Mouse (Mus musculus) heart, embryonic 12.5 days (tissue): Measurements from ENCODE around the gene Gm20695. TPM values are rescaled to one million over a fixed set of nuclear protein-coding genes. Genes with fewer than 3 reads are reported as not detected.

Experiments
- ATAC-seq: fragments of 200-750 bp; cut with Nextera tagmentation; 2 replicates; pipeline ENCODE4 v1.8.0; 2017; ENCODE audit warnings: moderate TSS enrichment, moderate library complexity; ENCODE audit not compliant: insufficient number of reproducible peaks, low FRiP score
- H3K27ac ChIP-seq: fragments of 300-500 bp; sonication (generic); 2 replicates; pipeline ENCODE4 v1.5.1; 2016; ENCODE audit warnings: mild to moderate bottlenecking, moderate library complexity; ENCODE audit not compliant: poor library complexity, severe bottlenecking
- H3K27me3 ChIP-seq: fragments of 300-500 bp; sonication (generic); replicated peaks from 2 replicates; pipeline ENCODE4 v1.6.1; 2016; ENCODE audit warnings: mild to moderate bottlenecking, moderate library complexity
- H3K36me3 ChIP-seq: fragments of 300-500 bp; sonication (generic); 2 replicates; pipeline ENCODE4 v1.6.1; 2016; ENCODE audit warnings: mild to moderate bottlenecking, moderate library complexity
- H3K4me1 ChIP-seq: fragments of 300-500 bp; sonication (generic); replicated peaks from 2 replicates; pipeline ENCODE4 v1.6.1; 2016; ENCODE audit warnings: mild to moderate bottlenecking
- H3K4me2 ChIP-seq: fragments of 300-500 bp; sonication (generic); 2 replicates; pipeline ENCODE4 v1.6.1; 2016; ENCODE audit warnings: mild to moderate bottlenecking, moderate library complexity
- H3K4me3 ChIP-seq: fragments of 300-500 bp; sonication (generic); 2 replicates; pipeline ENCODE4 v1.5.1; 2016; ENCODE audit warnings: mild to moderate bottlenecking
- H3K9ac ChIP-seq: fragments of 300-500 bp; sonication (generic); 2 replicates; pipeline ENCODE4 v1.6.1; 2016; ENCODE audit warnings: mild to moderate bottlenecking, moderate library complexity
- H3K9me3 ChIP-seq: fragments of 300-500 bp; sonication (generic); replicated peaks from 2 replicates; pipeline ENCODE4 v1.6.1; 2016; ENCODE audit warnings: mild to moderate bottlenecking, moderate library complexity
- WGBS: fragments of 180-500 bp; shearing (Covaris S2); methylation state at CpG from one replicate; pipeline ENCODE4 v1.1.7; 2016; 5-methylcytosine and 5-hydroxymethylcytosine counted together
- polyA plus RNA-seq: library from polyadenylated mRNA; unstranded; fragments of >200 nt; fragmentation: Nextera tagmentation; extraction: Ambion mirVana; gene quantifications from 2 replicates; pipeline ENCODE4 v1.2.1, GENCODE M21; 2016

Gene Gm20695
- polyA plus RNA-seq, 1 experiment from 2014 or later = not detected

DNA sequence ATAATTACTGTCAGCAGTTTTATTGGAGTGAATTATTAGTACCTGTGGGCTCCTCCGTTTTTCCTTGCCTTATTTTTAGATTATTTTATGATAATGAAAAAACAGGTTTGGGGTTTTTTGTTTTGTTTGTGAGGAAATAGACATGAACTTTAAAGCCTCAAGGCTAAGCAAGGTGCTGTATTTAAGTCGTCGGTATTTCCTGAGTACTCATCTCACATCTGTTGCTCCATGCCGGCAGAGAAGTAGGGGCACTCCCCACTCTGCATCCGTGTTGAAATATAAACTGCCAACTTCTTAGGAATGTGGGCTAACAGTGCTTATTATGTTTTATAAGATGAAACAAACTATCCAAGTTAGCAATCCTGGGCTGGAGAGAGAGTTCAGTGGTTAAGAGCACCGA, 11.6 kb downstream of the Gm20695 start:
- Histone ChIP-seq H3K36me3 (peaks cover 68% of the 10 kb centered on the region), H3K9ac (no peak overlapping the region), H3K27ac (no peak overlapping the region), H3K4me2 (no peak overlapping the region), H3K4me3 (no peak overlapping the region), H3K27me3 (no peaks in the 10 kb centered on the region), H3K4me1 (peaks cover 17% of the 10 kb centered on the region), H3K9me3 (no peaks in the 10 kb centered on the region)
- ATAC-seq = no peak
- 79% methylated on average over 6 of the region's 6 CpGs for WGBS

GRCm38 (mm10) chr16:3896553-3896952, 12.1 kb downstream of the Gm20695 start:
- Histone ChIP-seq H3K36me3 (peaks cover 73% of the 10 kb centered on the region), H3K4me2 (no peak overlapping the region), H3K9me3 (no peaks in the 10 kb centered on the region), H3K27me3 (no peaks in the 10 kb centered on the region), H3K27ac (no peak overlapping the region), H3K4me1 (peaks cover 17% of the 10 kb centered on the region), H3K9ac (no peak overlapping the region), H3K4me3 (no peak overlapping the region)
- no peak for ATAC-seq
- 89% methylated on average over 1 of the region's 1 CpGs for WGBS

GRCm38 (mm10) chr16:3907471-3907870, 23.0 kb downstream of the Gm20695 start:
- Histone ChIP-seq H3K4me2 (no peak overlapping the region), H3K9ac (no peak overlapping the region), H3K4me3 (no peak overlapping the region), H3K4me1 (peaks cover 6% of the 10 kb centered on the region), H3K9me3 (no peaks in the 10 kb centered on the region), H3K36me3 (peaks cover 50% of the 10 kb centered on the region), H3K27me3 (no peaks in the 10 kb centered on the region), H3K27ac (no peak overlapping the region)
- WGBS = 65% methylated on average over 2 of the region's 2 CpGs
- no peak for ATAC-seq

DNA sequence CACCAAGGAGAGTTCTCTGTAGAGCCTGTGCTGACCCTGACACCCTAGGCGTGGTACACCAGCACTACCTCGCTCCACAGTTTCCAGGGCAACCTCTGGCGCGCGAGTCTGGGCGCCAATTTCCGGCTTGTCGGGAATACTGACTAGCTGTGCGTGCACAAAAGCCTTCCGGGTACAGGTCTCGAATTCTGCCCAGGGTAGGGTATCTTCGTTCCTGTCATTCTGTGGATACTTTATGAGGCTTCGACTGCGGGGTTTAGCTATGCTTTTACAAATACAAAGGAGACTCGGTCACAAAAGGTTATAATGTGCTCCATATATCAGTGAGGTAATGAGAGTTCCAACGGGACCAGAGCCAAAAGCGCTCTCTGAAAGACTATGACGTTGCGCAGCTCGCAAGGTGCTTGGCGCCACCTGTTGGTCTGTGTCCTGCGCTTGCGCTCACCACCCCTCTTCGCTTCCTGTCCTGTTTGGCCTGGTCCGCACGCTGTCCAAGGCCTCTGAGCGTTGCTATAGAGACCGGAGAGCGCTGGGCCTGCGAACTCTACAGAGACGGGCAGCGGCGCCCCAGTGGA, 24.2 kb downstream of the Gm20695 start, which contains the start of the genes 1700037C18Rik and Cluap1:
TSS of gene 1700037C18Rik (minus strand) at position 153 of the 575 bp plus-strand sequence.
TSS of gene Cluap1 (plus strand) at position 265 of the 575 bp plus-strand sequence.
- peak; percentile 98 for ATAC-seq
- peak within 1 kb of the TSS; percentile 56 for H3K27ac ChIP-seq
- no peaks in the 10 kb centered on the region for H3K27me3 ChIP-seq
- H3K4me1 ChIP-seq = peaks cover 6% of the 10 kb centered on the region
- peak within 1 kb of the TSS; percentile 84 for H3K9ac ChIP-seq
- no peaks in the 10 kb centered on the region for H3K9me3 ChIP-seq
- H3K4me2 ChIP-seq = peak within 1 kb of the TSS; percentile 87
- peak within 1 kb of the TSS; percentile 72 for H3K4me3 ChIP-seq
- H3K36me3 ChIP-seq = peaks cover 53% of the 10 kb centered on the region
- under 1% methylated on average over 33 of the region's 33 CpGs for WGBS

DNA sequence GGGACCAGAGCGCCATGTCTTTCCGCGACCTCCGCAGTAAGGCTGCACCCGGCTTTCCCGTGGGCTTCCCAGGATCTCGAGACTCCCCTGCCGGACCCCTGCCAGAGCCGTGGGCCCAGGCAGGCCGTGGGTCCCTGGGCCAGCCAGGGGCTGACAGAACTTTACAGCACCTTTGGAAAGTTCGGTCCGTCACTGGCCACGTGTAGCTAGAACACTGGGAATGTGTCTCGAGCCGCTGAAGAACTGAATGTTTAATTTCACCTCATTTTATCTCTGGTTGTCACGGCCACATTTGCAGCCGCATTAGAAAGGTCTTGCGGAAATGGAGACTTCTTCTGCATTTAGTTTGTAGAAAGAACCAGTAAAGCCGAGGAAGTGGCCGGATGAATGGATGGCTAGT, 24.7 kb downstream of the Gm20695 start:
- peaks cover 53% of the 10 kb centered on the region for H3K36me3 ChIP-seq
- 10% methylated on average over 20 of the region's 20 CpGs for WGBS

DNA sequence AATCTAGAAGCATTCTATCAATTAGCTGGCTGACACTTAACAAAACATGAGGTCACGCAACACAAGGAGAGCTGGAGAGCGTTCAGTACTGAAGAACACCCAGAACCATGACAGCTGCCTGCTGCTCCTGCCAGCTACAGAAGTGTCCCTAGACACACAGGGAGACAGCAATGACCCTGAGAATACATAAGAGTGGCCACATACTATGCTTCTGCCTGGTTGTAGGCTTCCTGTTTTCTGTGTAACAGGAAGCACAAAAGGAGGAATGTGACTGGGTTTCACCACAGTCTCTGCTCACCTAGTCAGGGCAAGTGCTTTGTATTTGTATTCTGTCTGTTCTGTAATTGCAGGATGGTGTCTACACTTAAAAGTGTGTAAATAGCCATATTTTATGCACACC, 36.3 kb downstream of the Gm20695 start:
- Histone ChIP-seq H3K36me3 (peaks cover 58% of the 10 kb centered on the region), H3K4me2 (no peak overlapping the region), H3K4me1 (no peaks in the 10 kb centered on the region), H3K9ac (no peak overlapping the region), H3K27ac (no peak overlapping the region), H3K4me3 (no peak overlapping the region), H3K9me3 (no peaks in the 10 kb centered on the region), H3K27me3 (no peaks in the 10 kb centered on the region)
- 81% methylated on average over 2 of the region's 2 CpGs for WGBS
- no peak for ATAC-seq

More for the DNA sequence above, 24.7 kb downstream of the Gm20695 start:
- peak overlapping the region; percentile 72 for H3K4me3 ChIP-seq
- no peaks in the 10 kb centered on the region for H3K27me3 ChIP-seq
- peak overlapping the region; percentile 84 for H3K9ac ChIP-seq
- H3K27ac ChIP-seq = peak overlapping the region; percentile 56
- no peak for ATAC-seq
- H3K4me1 ChIP-seq = peaks cover 6% of the 10 kb centered on the region
- peak overlapping the region; percentile 87 for H3K4me2 ChIP-seq
- H3K9me3 ChIP-seq = no peaks in the 10 kb centered on the region

GRCm38 (mm10) chr16:3923515-3923914, 39.1 kb downstream of the Gm20695 start:
- no peak for ATAC-seq
- H3K4me1 ChIP-seq = no peaks in the 10 kb centered on the region
- no peak overlapping the region for H3K9ac ChIP-seq
- no peak overlapping the region for H3K4me3 ChIP-seq
- no peak overlapping the region for H3K27ac ChIP-seq
- H3K27me3 ChIP-seq = no peaks in the 10 kb centered on the region
- no peaks in the 10 kb centered on the region for H3K9me3 ChIP-seq
- 75% methylated on average over 3 of the region's 3 CpGs for WGBS
- H3K36me3 ChIP-seq = peaks cover 64% of the 10 kb centered on the region
- no peak overlapping the region for H3K4me2 ChIP-seq

- WGBS = 80% methylated on average over 4 of the region's 4 CpGs
- Histone ChIP-seq H3K36me3 (peaks cover 67% of the 10 kb centered on the region), H3K4me3 (no peak overlapping the region), H3K4me1 (no peaks in the 10 kb centered on the region), H3K9me3 (no peaks in the 10 kb centered on the region), H3K27ac (no peak overlapping the region), H3K27me3 (no peaks in the 10 kb centered on the region), H3K9ac (no peak overlapping the region), H3K4me2 (no peak overlapping the region)
- ATAC-seq = no peak
Measured at GRCm38 (mm10) chr16:3923966-3924365, 39.5 kb downstream of the Gm20695 start.

- ATAC-seq = no peak
- no peak overlapping the region for H3K27ac ChIP-seq
- no peaks in the 10 kb centered on the region for H3K9me3 ChIP-seq
- no peak overlapping the region for H3K9ac ChIP-seq
- peaks cover 63% of the 10 kb centered on the region for H3K36me3 ChIP-seq
- no peak overlapping the region for H3K4me2 ChIP-seq
- 21% methylated on average over 1 of the region's 1 CpGs for WGBS
- H3K27me3 ChIP-seq = no peaks in the 10 kb centered on the region
- no peaks in the 10 kb centered on the region for H3K4me1 ChIP-seq
- H3K4me3 ChIP-seq = no peak overlapping the region
Measured at GRCm38 (mm10) chr16:3928582-3928981, 44.1 kb downstream of the Gm20695 start.

DNA sequence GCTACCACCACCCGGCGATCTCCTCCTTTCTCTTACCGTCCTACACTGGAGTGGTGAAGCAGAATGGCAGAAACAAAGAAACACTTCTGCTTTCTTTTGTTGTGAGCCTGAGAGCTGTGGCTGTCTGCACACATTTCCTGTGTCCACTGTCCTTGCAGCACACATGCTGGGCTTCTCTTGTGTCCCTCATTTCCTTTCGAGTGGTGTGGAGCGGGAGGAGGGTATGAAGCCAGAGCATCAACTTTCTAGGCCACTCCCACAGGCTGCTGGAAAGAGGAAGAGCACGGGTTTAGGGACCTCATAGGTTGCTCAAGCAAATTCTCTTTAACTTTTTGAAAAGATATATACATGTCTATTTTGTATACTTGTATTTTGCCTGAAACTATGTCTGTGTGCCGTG, 44.7 kb downstream of the Gm20695 start:
- Histone ChIP-seq H3K9me3 (no peaks in the 10 kb centered on the region), H3K4me1 (no peaks in the 10 kb centered on the region), H3K9ac (no peak overlapping the region), H3K36me3 (peaks cover 63% of the 10 kb centered on the region), H3K27ac (no peak overlapping the region), H3K27me3 (no peaks in the 10 kb centered on the region), H3K4me2 (no peak overlapping the region), H3K4me3 (no peak overlapping the region)
- WGBS = 70% methylated on average over 7 of the region's 7 CpGs
- ATAC-seq = no peak

- H3K27me3 ChIP-seq = no peaks in the 10 kb centered on the region
- no peak overlapping the region for H3K9ac ChIP-seq
- H3K4me1 ChIP-seq = no peaks in the 10 kb centered on the region
- H3K27ac ChIP-seq = no peak overlapping the region
- H3K4me3 ChIP-seq = no peak overlapping the region
- H3K9me3 ChIP-seq = no peaks in the 10 kb centered on the region
- ATAC-seq = no peak
- no peak overlapping the region for H3K4me2 ChIP-seq
- 86% methylated on average over 6 of the region's 6 CpGs for WGBS
- peaks cover 66% of the 10 kb centered on the region for H3K36me3 ChIP-seq
Measured at GRCm38 (mm10) chr16:3933536-3933935, 49.1 kb downstream of the Gm20695 start.

DNA sequence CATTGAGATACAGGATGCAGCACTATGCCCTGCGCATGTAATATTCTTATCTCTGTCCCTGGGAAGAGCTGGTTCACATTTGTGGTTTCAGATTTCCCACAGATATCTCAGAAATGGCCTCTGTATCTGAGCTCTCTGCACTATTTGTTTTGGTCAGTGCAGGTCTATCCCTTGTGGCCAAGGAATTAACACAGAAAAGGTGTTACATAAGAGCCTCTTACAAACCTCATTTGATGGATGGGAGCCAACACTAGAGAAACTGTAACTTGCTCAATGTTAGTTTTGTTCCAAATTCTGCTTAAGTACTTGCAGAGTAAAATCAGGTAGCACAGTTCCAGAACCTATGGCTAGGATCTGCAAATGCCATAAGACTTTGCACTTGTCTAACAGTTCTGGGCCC, 49.6 kb downstream of the Gm20695 start:
- Histone ChIP-seq H3K27ac (no peak overlapping the region), H3K4me1 (no peaks in the 10 kb centered on the region), H3K4me2 (no peak overlapping the region), H3K36me3 (peaks cover 66% of the 10 kb centered on the region), H3K4me3 (no peak overlapping the region), H3K9me3 (no peaks in the 10 kb centered on the region), H3K27me3 (no peaks in the 10 kb centered on the region), H3K9ac (no peak overlapping the region)
- ATAC-seq = no peak
- 82% methylated on average over 1 of the region's 1 CpGs for WGBS
